Comparison of ENCODE assay signal across 8 mouse cellular contexts in the genomic region with DNA sequence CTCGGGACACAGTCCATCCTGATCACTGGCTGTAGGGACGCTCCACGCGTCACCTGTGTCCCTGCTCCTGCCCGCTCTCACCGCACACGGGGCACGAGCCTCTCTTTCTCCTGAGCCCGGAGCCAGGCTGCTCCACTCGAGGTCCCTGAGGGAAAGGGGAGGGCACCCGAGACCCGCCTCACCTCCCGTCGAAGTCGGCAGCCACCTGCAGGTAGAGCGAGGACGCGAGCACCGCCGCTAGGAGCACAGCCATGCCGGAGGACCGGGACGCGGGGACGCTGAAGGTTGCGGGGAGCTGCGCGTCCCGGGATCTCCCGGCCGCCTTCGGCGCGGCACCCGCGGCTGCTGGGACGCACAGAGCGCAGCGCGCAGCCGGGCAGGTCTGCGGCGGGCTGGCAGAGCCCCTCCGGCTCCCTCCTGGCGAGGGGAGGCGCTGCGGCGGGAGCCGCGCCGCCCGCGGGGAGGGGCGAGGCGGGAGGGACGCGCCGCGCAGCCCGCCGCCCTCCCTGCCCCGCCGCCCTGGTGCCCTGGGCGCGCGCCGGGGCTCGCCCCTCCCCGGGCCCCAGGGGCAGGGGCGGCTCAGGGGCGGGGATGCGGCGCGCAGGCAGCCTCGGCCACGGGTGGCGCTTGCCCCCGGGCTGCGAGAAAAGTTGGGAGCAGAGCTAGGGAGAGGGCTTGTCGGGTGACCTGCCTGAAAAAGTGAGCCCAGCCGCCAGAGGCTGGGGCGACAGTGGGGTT. TPM values are rescaled to one million over a fixed set of nuclear protein-coding genes. Genes with fewer than 3 reads are reported as not detected.
DNase-seq lines count a peak whose midpoint lies in the region; ATAC-seq and TF ChIP-seq lines count a peak whose summit lies in the region.

A gene (minus strand): TSS at position 501 of the 738 bp plus-strand sequence.

- ATAC-seq in midbrain, postnatal 0 days (ENCODE audit: low FRiP score): peak; percentile 78

- under 1% methylated on average over 79 of the region's 82 CpGs for WGBS in liver, adult 2 months
- under 1% methylated on average over 59 of the region's 82 CpGs for WGBS in midbrain, postnatal 0 days

- peak within 1 kb of the TSS; percentile 79 for H3K4me3 ChIP-seq in gastrocnemius, adult 2 months
- peak within 1 kb of the TSS; percentile 48 for H3K4me3 ChIP-seq in liver, adult 2 months (ENCODE audit: insufficient read depth, low read depth, low read length)
- H3K4me3 ChIP-seq in midbrain, postnatal 0 days (ENCODE audit: low read depth, low read length): peak within 1 kb of the TSS; percentile 60

- H3K79me2 ChIP-seq in liver, adult 2 months (ENCODE audit: control insufficient read depth, insufficient read depth, low read length): no peaks in the 10 kb centered on the region

- H3K27me3 ChIP-seq in liver, adult 2 months (ENCODE audit: control insufficient read depth, insufficient read depth, low read length): peaks cover 16% of the 10 kb centered on the region
- H3K27me3 ChIP-seq in midbrain, postnatal 0 days (ENCODE audit: insufficient read depth, low read length): no peaks in the 10 kb centered on the region

- peak; percentile 7; the same call in 1 of the 2 replicates for TF ChIP-seq CTCF in gastrocnemius, adult 2 months (IDR thresholded peaks at IDR 0.05)
- TF ChIP-seq CTCF in liver, adult 2 months (IDR thresholded peaks at IDR 0.05; ENCODE audit: low read depth, low read length): peak; percentile 18; the same call in 1 of the 2 replicates
- peak; percentile 48 for TF ChIP-seq CTCF in midbrain, postnatal 0 days (IDR thresholded peaks at IDR 0.05)

- H3K27ac ChIP-seq in gastrocnemius, adult 2 months: peak within 1 kb of the TSS; percentile 35; the same call in 1 of the 2 replicates
- H3K27ac ChIP-seq in liver, adult 2 months (replicated peaks; ENCODE audit: insufficient read depth, low read depth, low read length): no peak within 1 kb of the TSS
- H3K27ac ChIP-seq in midbrain, postnatal 0 days (ENCODE audit: low read depth, low read length): no peak within 1 kb of the TSS

- TF ChIP-seq POLR2A in liver, adult 2 months (IDR thresholded peaks at IDR 0.05; ENCODE audit: extremely low read depth, insufficient read depth, low read length): no peak

- no peaks in the 10 kb centered on the region for H3K9me3 ChIP-seq in midbrain, postnatal 0 days (ENCODE audit: low read length)

- intact Hi-C loops in gastrocnemius, adult 2 months (cut with DNase I): no loop called here

- no peaks in the 10 kb centered on the region for H3K36me3 ChIP-seq in liver, adult 2 months (ENCODE audit: control insufficient read depth, insufficient read depth, low read length)
- no peaks in the 10 kb centered on the region for H3K36me3 ChIP-seq in midbrain, postnatal 0 days (ENCODE audit: insufficient read depth, low read length)

- H3K4me1 ChIP-seq in liver, adult 2 months (ENCODE audit: control insufficient read depth, insufficient read depth, low read length): peaks cover 7% of the 10 kb centered on the region; the same call in 1 of the 2 replicates
- H3K4me1 ChIP-seq in midbrain, postnatal 0 days (ENCODE audit: insufficient read depth, low read length): peaks cover 4% of the 10 kb centered on the region; the same call in 1 of the 2 replicates

- H3K4me2 ChIP-seq in midbrain, postnatal 0 days (ENCODE audit: low read depth, low read length, poor library complexity, severe bottlenecking): peak within 1 kb of the TSS; percentile 76

- peak within 1 kb of the TSS; percentile 46 for H3K9ac ChIP-seq in liver, adult 2 months (ENCODE audit: low read depth, low read length)
- peak within 1 kb of the TSS; percentile 52 for H3K9ac ChIP-seq in midbrain, postnatal 0 days (replicated peaks; ENCODE audit: low read length, poor library complexity, severe bottlenecking)

- DNase-seq in gastrocnemius, adult 2 months: peak; percentile 50
- DNase-seq in gastrocnemius, postnatal 25 days: no peak
- DNase-seq in adrenal gland, postnatal 4 days (ENCODE audit: low spot score in 2 of 2): peak in 1 of 2 experiments; percentile 4
- no peak for DNase-seq in gonadal fat pad, adult 2 months (ENCODE audit: low read depth)
- peak; percentile 27 to 39 for DNase-seq in kidney, adult 8-10 months
- peak; percentile 29 for DNase-seq in liver, adult 2 months (ENCODE audit: extremely low read depth, low read depth, low spot score)
- DNase-seq in midbrain, postnatal 0 days (ENCODE audit: low spot score): peak; percentile 15
- DNase-seq in thymus, postnatal 10 days (ENCODE audit: low spot score in 2 of 2): peak; percentile 10 to 34

RNA-seq across cellular contexts. Expression of the gene that starts here (rescaled TPM):
- 1 to 10 TPM; 4.5 to 7.4 TPM for total RNA-seq in gastrocnemius, adult 2 months (2021)
- total RNA-seq in gastrocnemius, postnatal 25 days (2021): 1 to 10 TPM; 6.8 to 7.7 TPM
- 10 to 100 TPM; 25.3 to 69.8 TPM for total RNA-seq in adrenal gland, postnatal 4 days (2021)
- 20.8 and 28.8 TPM in 2 replicates for polyA plus RNA-seq in gonadal fat pad, adult 2 months (2012; rRNA removed)
- 0.07 and 0.09 TPM in 2 replicates for total RNA-seq in liver, adult 2 months (2014; rRNA removed)
- 0.37 and 0.39 TPM in 2 replicates for polyA plus RNA-seq in liver, adult 2 months (2012; rRNA removed)
- 20.9 and 21.9 TPM in 2 replicates for total RNA-seq in midbrain, postnatal 0 days (2014; rRNA removed)
- 36.4 and 43.8 TPM in 2 replicates for polyA plus RNA-seq in midbrain, postnatal 0 days (2015; fragmentation: Nextera tagmentation; extraction: Ambion mirVana)

Comparison
In these comparisons a context has a peak if more than half of its experiments do, and no peak if none do; other contexts are left out.
1. RNA of the gene that starts here (polyA plus RNA-seq): 36.4 to 43.8 TPM in midbrain, postnatal 0 days and 20.8 to 28.8 TPM in gonadal fat pad, adult 2 months; 0.37 to 0.39 TPM in liver, adult 2 months; every median in the first group is over 10 times any median in the second.
2. DNase-seq: peak in gastrocnemius, adult 2 months (single experiment), kidney, adult 8-10 months (2 of 2), midbrain, postnatal 0 days (single experiment) and thymus, postnatal 10 days (2 of 2); none in gastrocnemius, postnatal 25 days (single experiment) and gonadal fat pad, adult 2 months (single experiment).
3. Peak in DNase-seq, H3K4me3 ChIP-seq and H3K9ac ChIP-seq in liver, adult 2 months; RNA of the gene not detected or under 1 TPM.
4. Peak in every context shown above with its lines, with median percentiles within 50 percentile points of each other: H3K4me3 ChIP-seq and CTCF ChIP-seq.